Mouse (Mus musculus) stomach, postnatal 0 days (tissue): ENCODE data around the gene Uba1.

Source experiments
- CTCF ChIP-seq: IDR thresholded peaks from 2 replicates; pipeline ENCODE4 v1.5.1; 2016; ENCODE audit warnings: antibody characterized with exemption, low read depth, mild to moderate bottlenecking, moderate library complexity
- EP300 ChIP-seq: optimal IDR thresholded peaks from 2 replicates; pipeline ENCODE3; 2016; ENCODE audit warnings: antibody characterized with exemption

DNA sequence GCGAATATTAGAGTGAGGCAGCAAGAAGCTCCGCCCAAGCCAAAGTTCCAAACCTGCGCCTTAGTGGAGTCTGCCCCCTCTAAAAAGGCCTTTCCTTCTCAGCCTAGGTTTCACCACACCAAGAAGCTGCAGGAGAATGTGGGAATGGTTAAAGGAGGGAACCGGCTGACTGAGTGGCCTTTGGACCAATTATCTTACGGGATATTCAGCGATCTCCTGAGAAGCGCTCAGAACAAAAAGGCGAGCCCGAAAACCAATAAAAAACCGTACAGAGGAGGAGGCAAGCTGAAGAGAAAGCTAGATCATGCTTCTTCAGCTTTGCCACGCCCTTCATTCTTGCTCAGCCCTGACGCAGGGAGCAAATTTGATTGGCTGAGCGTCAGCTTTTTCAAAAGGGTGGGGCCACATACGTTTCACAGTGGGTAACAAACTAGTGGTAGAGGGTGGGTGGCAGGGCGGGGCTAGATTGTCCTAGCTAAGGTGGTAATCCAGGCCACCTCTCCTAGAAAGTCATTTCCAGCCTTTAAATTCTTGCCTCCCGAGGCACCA is 29.5 kb downstream of the Uba1 start, which contains the start of gene Cdk16:
- no peak for TF ChIP-seq CTCF
- no peak for TF ChIP-seq EP300
